Mouse (Mus musculus): ENCODE measurements at regions not wholly inside any gene's neighbourhood (a gene's known extent, or its start where the extent isn't known, plus 50 kb on each side); places are given as distances from the start of the nearest gene placed in this dataset.
A peak's percentile ranks its signal among the peaks of the same experiment; 100 is the strongest.

GRCm38 (mm10) chr15:12066857-12067211 is 50.8 kb upstream of the Zfr start:
- Histone ChIP-seq H3K27ac (peak overlapping the region; percentile 84), H3K4me3 (peak overlapping the region; percentile 12; the same call in 1 of the 2 replicates)
- DNase-seq (ENCODE audit: low spot score in 2 of 2): no peak
- TF ChIP-seq CTCF (conservative IDR thresholded peaks at IDR 0.05): no peak

GRCm38 (mm10) chr15:12066176-12066856 is 51.3 kb upstream of the Zfr start:
- peak overlapping the region; percentile 12; the same call in 1 of the 2 replicates for H3K4me3 ChIP-seq
- DNase-seq (ENCODE audit: low spot score in 2 of 2): peak; percentile 47 to 54
- no peak for TF ChIP-seq CTCF (conservative IDR thresholded peaks at IDR 0.05)
- H3K27ac ChIP-seq: peak overlapping the region; percentile 84

- TF ChIP-seq CTCF (conservative IDR thresholded peaks at IDR 0.05): no peak
- Histone ChIP-seq H3K27ac (no peak overlapping the region), H3K4me3 (no peak overlapping the region)
- DNase-seq (ENCODE audit: low spot score in 2 of 2): no peak
Measured at GRCm38 (mm10) chr15:12054870-12055269, 58.1 kb upstream of the Sub1 start.

GRCm38 (mm10) chr15:12053610-12054009 is 56.8 kb upstream of the Sub1 start:
- no peak for DNase-seq (ENCODE audit: low spot score in 2 of 2)
- TF ChIP-seq CTCF (conservative IDR thresholded peaks at IDR 0.05): no peak

GRCm38 (mm10) chr15:12048965-12049364 is 52.2 kb upstream of the Sub1 start:
- peak in 1 of 2 experiments; percentile 49 for DNase-seq (ENCODE audit: low spot score in 2 of 2)
- no peak for TF ChIP-seq CTCF (conservative IDR thresholded peaks at IDR 0.05)
- Histone ChIP-seq H3K27ac (peak overlapping the region; percentile 72), H3K4me3 (no peak overlapping the region)

More at GRCm38 (mm10) chr15:12053610-12054009, 56.8 kb upstream of the Sub1 start:
- Histone ChIP-seq H3K4me3 (no peak overlapping the region), H3K27ac (no peak overlapping the region)

GRCm38 (mm10) chr15:12048214-12048507 is 51.4 kb upstream of the Sub1 start:
- no peak for DNase-seq (ENCODE audit: low spot score in 2 of 2)

GRCm38 (mm10) chr15:12047349-12048213 is 50.8 kb upstream of the Sub1 start:
- TF ChIP-seq CTCF (conservative IDR thresholded peaks at IDR 0.05): no peak
- no peak for DNase-seq (ENCODE audit: low spot score in 2 of 2)

More at GRCm38 (mm10) chr15:12048214-12048507, 51.4 kb upstream of the Sub1 start:
- H3K27ac ChIP-seq: peak overlapping the region; percentile 72; the same call in 1 of the 2 replicates
- TF ChIP-seq CTCF (conservative IDR thresholded peaks at IDR 0.05): no peak
- no peak overlapping the region for H3K4me3 ChIP-seq

More at GRCm38 (mm10) chr15:12047349-12048213, 50.8 kb upstream of the Sub1 start:
- Histone ChIP-seq H3K27ac (peak overlapping the region; percentile 72; the same call in 1 of the 2 replicates), H3K4me3 (no peak overlapping the region)
